Mouse (Mus musculus): ENCODE data around the gene Fam155a.

The Fam155a gene

GRCm38 (mm10) chr8:9288015-9288729, 482.8 kb downstream of the Fam155a start:
- DNase-seq (ENCODE audit: extremely low spot score) = peak; percentile 32

- no peak for DNase-seq (ENCODE audit: extremely low spot score)
Observed at GRCm38 (mm10) chr8:9274117-9274516, 496.8 kb downstream of the Fam155a start.

- DNase-seq (ENCODE audit: extremely low spot score) = no peak
Observed at GRCm38 (mm10) chr8:9264378-9264777, 506.6 kb downstream of the Fam155a start.

- DNase-seq (ENCODE audit: extremely low spot score) = no peak
Observed at GRCm38 (mm10) chr8:9261527-9261926, 509.4 kb downstream of the Fam155a start.

- no peak for DNase-seq (ENCODE audit: extremely low spot score)
Observed at GRCm38 (mm10) chr8:9255316-9255715, 515.6 kb downstream of the Fam155a start.

- DNase-seq (ENCODE audit: extremely low spot score) = no peak
Observed at GRCm38 (mm10) chr8:9252991-9253390, 518.0 kb downstream of the Fam155a start.

- no peak for DNase-seq (ENCODE audit: extremely low spot score)
Observed at GRCm38 (mm10) chr8:9248109-9248821, 522.7 kb downstream of the Fam155a start.

GRCm38 (mm10) chr8:9245994-9246393, 525.0 kb downstream of the Fam155a start:
- no peak for DNase-seq (ENCODE audit: extremely low spot score)

GRCm38 (mm10) chr8:9240996-9241395, 530.0 kb downstream of the Fam155a start:
- peak; percentile 22 for DNase-seq (ENCODE audit: extremely low spot score)

GRCm38 (mm10) chr8:9239741-9240140, 531.2 kb downstream of the Fam155a start:
- no peak for DNase-seq (ENCODE audit: extremely low spot score)

GRCm38 (mm10) chr8:9238974-9239373, 532.0 kb downstream of the Fam155a start:
- DNase-seq (ENCODE audit: extremely low spot score) = no peak

GRCm38 (mm10) chr8:9233326-9233919, 537.5 kb downstream of the Fam155a start:
- peak; percentile 88 for DNase-seq (ENCODE audit: extremely low spot score)

GRCm38 (mm10) chr8:9227779-9228464, 543.0 kb downstream of the Fam155a start:
- peak; percentile 59 for DNase-seq (ENCODE audit: extremely low spot score)

GRCm38 (mm10) chr8:9226767-9227166, 544.2 kb downstream of the Fam155a start:
- DNase-seq (ENCODE audit: extremely low spot score) = no peak

GRCm38 (mm10) chr8:9211751-9212150, 559.2 kb downstream of the Fam155a start:
- no peak for DNase-seq (ENCODE audit: extremely low spot score)

GRCm38 (mm10) chr8:9207505-9208051, 563.4 kb downstream of the Fam155a start:
- DNase-seq (ENCODE audit: extremely low spot score) = no peak

GRCm38 (mm10) chr8:9204345-9205067, 566.5 kb downstream of the Fam155a start:
- no peak for DNase-seq (ENCODE audit: extremely low spot score)

- no peak for DNase-seq (ENCODE audit: extremely low spot score)
Observed at GRCm38 (mm10) chr8:9200099-9200498, 570.9 kb downstream of the Fam155a start.

GRCm38 (mm10) chr8:9191682-9192081, 579.3 kb downstream of the Fam155a start:
- DNase-seq (ENCODE audit: extremely low spot score) = no peak

- peak; percentile 23 for DNase-seq (ENCODE audit: extremely low spot score)
Observed at GRCm38 (mm10) chr8:9188616-9189015, 582.3 kb downstream of the Fam155a start.

GRCm38 (mm10) chr8:9185200-9185599, 585.8 kb downstream of the Fam155a start:
- no peak for DNase-seq (ENCODE audit: extremely low spot score)

Measured in embryo, embryonic 9.5 days (tissue).